Mouse (Mus musculus) adrenal gland, postnatal 4 days (tissue): ENCODE data around the gene B4galnt1. TPM values are rescaled to one million over a fixed set of nuclear protein-coding genes. Genes with fewer than 3 reads are reported as not detected.

Source experiments
- DNase-seq, 2 experiments: peaks; one replicate each; pipeline ENCODE4 v3.0.0; 2021 to 2022; ENCODE audit warnings: low spot score in 2 of 2, mixed read lengths in 2 of 2
- total RNA-seq, 2 experiments: library from RNA; stranded (reverse); gene quantifications; 2 replicates each; pipeline ENCODE4 v1.2.3; 2021

The B4galnt1 gene
- total RNA-seq, 2 experiments from 2014 or later: 10.6 to 11.7 TPM

- no peak for DNase-seq
These were observed 2.7 kb downstream of the B4galnt1 start for GRCm38 (mm10) chr10:127167614-127168192.

GRCm38 (mm10) chr10:127170002-127170401 is 5.0 kb downstream of the B4galnt1 start:
- no peak for DNase-seq

- DNase-seq: peak in 1 of 2 experiments; percentile 64
These were observed 5.8 kb downstream of the B4galnt1 start for GRCm38 (mm10) chr10:127170837-127171272.

- DNase-seq: no peak
These were observed 6.7 kb downstream of the B4galnt1 start for GRCm38 (mm10) chr10:127171631-127172200.

DNA sequence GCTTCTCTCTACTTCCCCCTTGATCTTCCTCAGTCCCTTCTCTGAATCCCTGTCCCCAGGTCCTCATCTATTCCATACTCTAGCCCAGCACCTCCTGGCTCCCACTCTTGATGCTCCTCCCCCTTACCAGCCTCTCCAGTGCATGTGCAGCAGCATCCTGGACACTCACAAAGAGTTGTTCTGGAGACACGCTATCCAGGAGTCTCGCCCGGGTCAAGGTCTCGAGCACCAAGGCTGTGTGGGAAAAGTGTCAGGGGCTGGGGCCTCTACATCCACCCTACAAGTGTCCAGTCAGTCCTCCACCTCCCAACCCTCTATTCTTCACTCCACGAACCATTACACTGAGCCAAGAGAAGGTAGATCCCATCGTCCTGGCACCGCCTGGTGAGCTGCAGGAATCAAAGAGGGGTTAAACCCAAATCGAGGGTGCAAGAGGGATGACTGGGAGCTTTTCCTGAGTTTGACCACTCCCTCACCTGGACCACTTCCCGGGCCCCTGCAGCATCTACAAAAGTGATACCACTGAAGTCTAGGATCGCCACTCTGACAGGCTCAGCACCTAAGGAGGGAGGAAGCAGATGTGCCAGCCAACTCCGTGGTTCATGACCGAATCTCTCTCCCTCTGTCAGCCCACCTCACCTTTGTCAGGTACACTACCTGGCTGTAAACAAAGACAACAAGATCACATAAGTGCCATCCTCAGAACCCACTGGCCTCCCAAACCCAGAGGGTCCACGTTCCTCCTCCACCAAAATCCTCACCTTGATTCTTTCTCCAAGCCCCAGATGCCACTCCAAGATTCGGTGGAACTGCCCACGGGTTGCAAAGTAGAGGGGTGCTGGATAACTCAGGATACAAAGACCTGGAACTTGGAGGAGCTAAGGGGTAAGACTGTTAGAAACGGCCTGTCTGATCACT is 8.4 kb downstream of the B4galnt1 start:
- DNase-seq: no peak

DNA sequence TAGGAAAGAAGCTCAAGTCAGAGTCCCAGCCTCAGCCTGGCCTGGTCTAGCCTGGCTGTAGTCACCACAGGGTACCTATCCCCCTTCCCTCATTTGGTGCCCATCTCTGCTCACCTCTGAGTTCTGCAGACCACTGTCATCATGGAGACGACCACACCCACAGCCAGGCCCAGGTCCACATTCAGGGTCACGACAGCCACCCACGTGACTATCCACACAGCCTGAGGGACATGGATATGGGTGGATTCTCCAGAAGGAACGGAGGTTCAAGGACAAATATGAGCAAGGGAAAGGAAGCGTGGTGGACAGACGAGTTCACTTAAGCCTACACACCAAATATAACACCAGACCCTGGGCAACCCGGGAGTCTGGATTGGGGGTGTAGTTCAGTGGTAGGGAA is 9.1 kb downstream of the B4galnt1 start:
- DNase-seq: no peak

DNA sequence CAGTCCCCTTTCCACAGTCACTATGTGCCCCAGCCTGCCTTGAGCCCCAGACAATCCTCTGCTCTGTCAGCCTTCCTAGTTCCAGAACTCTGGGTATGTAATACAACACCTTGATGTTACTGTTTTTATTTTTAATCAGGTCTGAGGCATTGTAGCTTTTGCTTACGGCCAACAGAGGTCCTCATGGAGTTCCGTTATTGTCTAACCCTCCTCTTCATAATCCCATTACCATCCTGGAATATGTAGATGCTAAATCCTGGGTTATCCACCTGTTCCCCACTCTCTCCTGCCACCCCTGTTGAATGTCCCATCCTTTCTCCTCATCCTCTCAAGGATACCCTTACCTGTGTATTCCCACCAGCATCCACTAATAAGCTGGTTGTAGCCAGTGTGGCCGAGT is 11.2 kb downstream of the B4galnt1 start:
- no peak for DNase-seq

- DNase-seq: no peak
These were observed 11.7 kb downstream of the B4galnt1 start for GRCm38 (mm10) chr10:127176756-127177155.

DNA sequence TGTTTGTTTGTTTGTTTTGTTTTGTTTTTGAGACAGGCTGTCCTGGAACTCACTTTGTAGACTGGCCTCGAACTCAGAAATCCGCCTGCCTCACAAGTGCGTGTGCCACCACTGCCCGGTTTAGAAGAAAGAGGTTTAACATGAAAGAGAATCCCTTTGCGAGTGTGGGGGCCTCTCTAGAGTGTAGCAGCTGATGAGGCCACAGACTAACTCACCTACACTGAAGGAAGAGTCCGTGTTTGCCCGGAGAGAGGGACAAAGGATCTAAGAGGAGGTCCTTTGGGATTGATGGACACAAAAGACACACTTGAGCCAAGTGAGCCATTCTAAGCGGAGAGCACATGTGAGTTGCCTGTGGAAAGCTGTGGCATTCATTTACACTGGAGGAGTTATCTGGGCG is 12.2 kb downstream of the B4galnt1 start:
- no peak for DNase-seq

DNA sequence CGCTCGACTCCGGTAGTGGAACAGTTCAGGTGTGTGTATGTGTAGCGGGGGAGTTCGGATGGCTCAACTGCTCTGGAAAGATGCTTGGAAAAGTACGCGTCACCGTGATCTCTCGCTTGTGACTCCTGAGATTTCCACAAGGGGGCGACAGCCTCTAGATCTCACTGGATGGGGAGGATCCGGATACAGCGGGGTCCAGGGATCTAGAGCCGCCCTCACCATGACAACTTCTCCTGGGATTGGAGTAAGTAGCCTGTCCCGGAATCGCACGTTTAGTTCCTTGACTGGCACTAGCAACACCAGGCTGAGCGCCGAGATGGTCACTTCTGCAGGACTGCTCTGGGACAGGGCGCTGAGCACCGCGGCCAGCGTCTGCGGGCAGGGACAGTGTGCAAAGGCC is 12.7 kb downstream of the B4galnt1 start:
- DNase-seq: peak in 1 of 2 experiments; percentile 58

DNA sequence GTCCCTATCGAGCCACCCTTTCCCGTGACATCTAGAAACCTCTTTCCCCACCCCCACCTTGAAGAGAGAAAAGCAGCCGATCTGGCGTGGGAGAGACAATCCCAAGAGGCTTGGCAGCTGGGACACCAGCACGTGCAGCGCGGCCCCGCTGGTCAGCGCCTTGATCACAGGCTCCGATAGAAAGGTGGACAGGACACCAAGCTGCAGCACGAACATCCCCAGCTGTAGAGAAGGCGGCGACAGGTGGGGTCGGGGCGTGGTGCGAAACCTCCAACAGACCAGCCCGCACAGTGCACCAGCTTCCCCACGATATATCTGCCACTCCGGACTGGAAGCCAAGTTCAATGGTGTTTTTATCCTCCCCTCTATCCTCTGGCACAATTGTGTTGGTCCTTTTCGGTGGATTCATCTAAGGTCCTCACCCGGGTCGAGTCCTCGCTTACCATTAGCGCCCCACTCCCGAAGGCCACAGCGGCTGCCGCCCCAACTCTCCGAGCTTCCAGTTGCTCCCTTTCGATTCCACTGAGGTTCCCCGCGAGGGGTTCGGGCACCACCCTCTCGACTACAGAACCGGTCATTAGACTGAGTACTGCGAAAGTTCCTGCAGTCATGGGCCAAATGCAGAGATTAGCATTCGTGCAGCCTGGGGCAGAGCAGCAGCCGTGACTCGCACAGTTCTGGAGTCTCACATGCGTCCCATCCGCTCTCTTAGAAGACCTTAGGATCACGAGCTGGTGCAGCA is 13.4 kb downstream of the B4galnt1 start:
- DNase-seq: no peak

DNA sequence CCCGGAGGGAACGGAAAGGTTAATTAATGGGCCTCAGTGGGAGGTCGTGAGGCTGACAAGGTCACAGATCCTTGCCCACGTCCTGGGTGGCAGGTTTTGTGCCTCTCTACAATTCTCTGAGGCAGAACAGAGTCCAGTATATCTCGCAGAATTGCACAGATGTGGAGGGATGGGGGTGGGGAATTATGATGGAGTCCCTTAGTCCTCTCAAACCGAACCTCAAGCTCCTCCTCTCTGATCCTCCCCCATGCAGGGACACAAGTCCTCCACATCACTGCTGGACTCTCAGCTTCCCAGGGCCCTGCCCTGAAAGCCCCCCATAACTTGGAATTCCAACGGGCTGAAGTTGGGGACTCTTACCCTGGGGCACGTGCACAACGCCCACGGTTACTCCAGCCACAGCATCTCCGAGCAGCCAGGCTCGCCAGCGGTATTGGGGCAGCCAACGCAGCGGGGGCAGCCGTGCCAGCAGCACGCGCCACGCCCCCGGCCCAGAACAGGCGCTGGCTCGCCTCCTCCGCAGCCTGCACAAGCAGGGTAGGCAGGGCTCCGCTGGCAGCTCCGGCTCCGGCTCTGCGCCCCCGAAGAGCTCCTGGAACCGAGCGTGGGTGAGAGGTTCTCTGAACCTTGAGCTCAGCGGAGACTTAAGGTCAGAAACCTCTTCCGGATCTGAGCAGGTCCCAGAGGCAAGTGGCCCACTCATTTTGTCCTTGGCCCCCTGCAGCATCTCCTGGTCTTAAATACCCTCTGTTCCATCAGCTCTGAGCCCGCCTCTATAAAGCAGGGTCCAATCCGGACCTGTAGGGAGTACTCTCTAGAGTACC is 15.1 kb downstream of the B4galnt1 start, which contains the start of gene Slc26a10:
Slc26a10 (minus strand) TSS at position 775 of the 824 bp plus-strand sequence.
- DNase-seq: no peak

DNA sequence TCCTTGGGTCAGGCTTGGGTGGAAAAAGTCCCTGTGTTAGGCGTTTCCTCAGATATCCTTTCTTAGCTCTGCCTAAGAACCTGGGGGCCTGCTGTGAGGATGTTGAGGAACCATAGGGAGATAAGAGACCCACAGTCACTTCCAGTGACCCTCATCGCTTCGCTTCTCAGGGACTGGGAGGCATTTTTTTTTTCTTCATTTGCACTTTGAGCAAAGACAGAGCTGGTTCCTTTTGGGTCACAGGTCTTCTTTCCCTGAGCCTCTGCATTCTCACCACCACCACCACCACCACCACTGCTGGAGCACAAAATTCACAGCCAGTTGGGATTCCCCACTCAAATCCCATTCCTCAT is 15.6 kb downstream of the B4galnt1 start:
- DNase-seq: no peak

GRCm38 (mm10) chr10:127181566-127181965 is 16.5 kb downstream of the B4galnt1 start:
- DNase-seq: no peak

DNA sequence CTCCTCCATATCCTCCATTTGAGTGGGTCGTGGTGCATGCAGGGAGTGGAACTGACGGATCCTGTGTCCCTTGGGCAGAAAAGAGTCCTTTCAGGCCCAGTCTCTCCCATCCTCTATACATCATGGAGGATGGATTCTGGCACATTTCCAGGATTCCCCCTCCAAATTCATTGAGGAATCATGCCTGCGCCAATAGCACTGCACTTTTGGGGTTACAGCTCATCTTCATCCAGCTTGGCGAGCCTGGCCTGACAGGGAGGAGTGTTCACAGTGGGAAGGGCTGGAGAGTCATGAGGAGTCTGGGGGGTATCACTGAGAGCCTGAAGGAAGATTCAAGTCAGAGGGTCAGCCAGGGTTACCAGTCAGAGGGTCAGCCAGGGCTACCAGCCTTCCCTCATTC is 17.6 kb downstream of the B4galnt1 start:
- DNase-seq: no peak

DNA sequence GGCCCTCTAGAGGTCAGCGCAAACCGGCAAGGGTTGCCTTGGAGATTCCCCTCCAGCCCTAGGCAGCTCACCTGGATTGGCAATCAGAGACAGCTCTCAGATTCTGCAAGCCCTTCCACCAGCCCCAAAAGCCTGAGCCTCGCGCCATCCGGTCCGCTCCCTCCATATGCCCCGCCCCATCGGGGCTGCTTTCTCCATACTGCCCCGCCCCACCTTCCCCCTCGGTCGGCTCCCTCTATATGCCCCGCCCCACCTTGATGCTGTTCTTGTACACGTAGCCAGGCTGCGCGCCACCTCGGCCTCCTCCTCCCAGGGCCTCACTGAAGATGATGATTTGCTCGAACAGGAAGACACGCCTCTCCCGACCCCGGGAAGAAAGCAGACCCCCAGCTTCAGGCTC is 18.7 kb downstream of the B4galnt1 start:
- DNase-seq: no peak

GRCm38 (mm10) chr10:127185101-127185500 is 20.1 kb downstream of the B4galnt1 start:
- no peak for DNase-seq

GRCm38 (mm10) chr10:127185506-127185905 is 20.5 kb downstream of the B4galnt1 start:
- no peak for DNase-seq

DNA sequence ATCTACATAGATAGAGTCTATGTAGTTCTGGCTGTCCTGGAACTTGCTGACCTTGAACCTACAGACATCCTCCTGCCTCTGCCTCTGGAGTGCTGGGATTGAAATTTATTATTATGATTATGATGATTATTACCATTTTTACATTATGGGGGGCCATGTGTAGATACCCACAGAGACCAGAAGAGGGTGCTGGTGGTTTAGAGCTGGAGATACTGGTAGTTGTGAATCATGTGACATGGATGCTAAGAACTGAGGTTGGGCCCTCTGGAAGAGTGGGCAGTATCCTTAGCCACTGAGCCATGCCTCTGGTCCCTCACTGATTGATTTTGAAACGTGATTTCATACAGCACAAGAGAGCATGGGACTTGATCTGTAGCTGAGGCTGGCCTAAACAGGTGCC is 21.4 kb downstream of the B4galnt1 start:
- no peak for DNase-seq

DNA sequence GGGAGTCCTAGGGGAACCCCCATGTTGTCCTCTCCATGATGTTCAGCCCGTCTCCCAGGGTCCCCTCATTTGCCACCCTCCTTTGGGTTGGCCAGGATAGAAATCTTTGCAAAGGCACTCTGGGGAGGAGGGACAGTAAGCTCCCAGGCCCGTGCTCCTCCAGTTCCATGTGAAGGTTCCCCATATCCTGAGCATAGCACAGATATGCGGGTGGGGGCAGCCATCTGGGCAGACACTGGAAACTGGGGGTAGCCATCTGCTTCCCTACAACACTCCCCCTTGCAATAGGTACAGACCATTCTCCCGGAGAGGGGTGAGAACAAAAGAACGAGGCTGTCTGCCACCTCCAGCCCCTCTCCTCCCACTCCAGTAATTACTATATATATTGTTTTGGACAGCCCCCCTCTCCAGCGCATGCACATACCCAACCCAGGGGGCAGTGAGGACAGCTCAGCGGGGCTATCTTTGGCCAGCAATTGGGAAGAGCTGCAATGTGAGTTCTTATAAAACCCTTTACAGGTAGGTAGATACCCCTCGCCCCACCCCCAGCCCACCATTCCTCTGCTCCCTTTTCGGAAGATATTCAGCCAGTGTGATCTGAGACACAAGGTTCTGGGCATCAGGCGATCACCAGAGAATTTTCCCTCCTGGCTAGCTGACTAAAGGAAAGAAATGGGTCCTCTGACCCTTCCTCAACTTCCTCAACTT is 22.5 kb downstream of the B4galnt1 start:
- no peak for DNase-seq
